Mouse (Mus musculus): ENCODE results near the gene Bst1.

Bst1 gene

GRCm38 (mm10) chr5:43818695-43819094 lies at the start of gene Bst1:
Gene Bst1, plus strand, starts transcription at chr5:43818885.
- no peak for DNase-seq (ENCODE audit: low spot score)

- no peak for DNase-seq (ENCODE audit: low spot score)
Observed at GRCm38 (mm10) chr5:43770618-43771354, 47.9 kb upstream of the Bst1 start.

DNA sequence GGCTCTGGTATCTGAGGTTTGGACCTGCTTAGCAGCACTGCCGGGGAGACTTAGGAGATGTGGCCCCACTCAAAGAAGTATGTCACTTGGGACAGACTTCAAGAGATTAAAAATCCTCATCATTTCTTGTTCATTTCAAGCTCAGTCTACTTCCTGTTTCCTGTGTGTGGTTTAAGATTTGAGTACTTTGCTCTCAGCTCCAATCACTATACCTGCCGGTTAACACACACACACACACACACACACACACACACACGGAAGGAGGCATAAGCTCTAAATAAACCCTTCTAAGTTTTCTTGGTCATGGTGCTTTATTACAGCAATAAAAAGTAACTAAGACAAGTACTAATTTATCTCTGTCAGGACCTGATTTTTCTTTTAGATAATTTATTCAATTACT lies 47.1 kb upstream of the Bst1 start:
- no peak for DNase-seq (ENCODE audit: low spot score)

- no peak for DNase-seq (ENCODE audit: low spot score)
Observed at GRCm38 (mm10) chr5:43776407-43776806, 42.3 kb upstream of the Bst1 start.

GRCm38 (mm10) chr5:43776993-43777392 lies 41.7 kb upstream of the Bst1 start:
- no peak for DNase-seq (ENCODE audit: low spot score)

GRCm38 (mm10) chr5:43778583-43778982 lies 40.1 kb upstream of the Bst1 start:
- no peak for DNase-seq (ENCODE audit: low spot score)

DNA sequence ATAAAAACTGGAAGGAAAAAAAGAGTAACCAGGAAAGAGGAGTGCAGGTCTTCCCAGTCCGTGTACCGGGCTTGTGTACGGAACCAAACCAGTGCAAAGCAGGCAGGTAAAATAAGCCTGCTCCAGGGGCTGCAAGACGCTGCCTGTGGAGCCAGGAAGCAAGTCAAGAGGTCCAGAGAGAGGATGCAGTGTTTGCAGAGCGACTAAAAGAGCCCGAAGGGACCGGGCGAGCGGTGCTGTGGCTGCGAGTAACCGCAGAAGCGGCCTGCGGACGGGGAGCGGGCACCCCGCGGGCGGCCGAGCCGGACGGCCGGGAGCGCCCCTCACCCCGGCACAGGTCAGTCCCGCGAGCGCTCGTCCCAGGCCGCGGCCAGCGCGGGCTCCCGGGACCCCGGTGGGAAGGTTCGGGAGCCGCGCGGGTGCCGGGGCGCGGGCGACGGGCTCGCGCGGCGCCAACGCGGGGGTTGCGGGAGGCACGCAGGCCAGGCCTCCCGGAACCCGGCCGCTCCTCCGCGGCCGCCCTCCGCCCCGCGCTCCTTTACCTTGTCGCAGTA lies 37.2 kb upstream of the Bst1 start:
- no peak for DNase-seq (ENCODE audit: low spot score)

DNA sequence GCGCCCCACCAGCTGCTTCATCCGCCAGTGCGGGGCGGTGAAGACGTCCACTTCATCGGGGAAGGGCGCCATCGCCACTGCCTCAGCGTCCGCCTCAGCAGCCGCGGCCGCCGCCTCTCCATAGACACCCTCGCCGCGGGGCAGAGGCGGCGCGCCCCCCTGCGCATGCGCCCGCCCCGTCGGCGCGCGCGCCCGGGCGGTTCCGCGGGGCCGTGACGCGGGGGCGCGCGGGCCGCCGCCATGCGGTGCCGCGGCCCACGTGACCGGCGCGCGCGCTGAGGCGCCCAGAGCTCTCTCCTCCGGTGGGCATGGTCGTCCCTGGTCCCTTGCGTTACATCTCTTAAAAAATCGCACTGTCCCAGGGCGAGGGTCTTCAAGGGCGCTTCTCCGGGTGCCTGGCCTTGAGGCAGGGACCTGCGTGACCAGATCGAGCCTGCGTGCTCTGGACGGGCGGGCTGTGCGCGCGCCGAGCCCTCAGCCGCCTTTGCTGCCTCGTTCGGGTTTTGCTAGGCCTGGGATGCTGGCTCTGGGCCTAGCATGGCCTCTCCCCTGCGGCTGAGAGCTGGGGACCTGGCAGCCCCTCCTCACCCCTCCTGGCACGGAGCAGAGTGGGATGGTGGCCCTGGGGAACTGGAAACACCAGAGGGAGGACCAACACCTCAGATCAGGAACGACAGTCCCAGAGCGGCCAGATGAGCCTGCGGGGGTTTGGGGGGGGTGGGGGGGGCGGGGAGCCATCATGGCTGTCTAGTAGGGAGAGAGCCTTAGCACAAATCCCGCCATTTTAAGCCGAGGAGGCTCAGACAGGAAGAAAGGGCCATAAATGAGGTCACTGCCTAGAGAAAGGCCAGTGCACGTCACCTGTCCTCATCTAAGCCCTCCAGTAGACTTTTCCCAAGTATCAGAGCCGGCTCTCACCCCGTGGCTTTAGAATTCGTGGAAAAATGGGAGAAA lies 36.4 kb upstream of the Bst1 start:
- peak; percentile 78 for DNase-seq (ENCODE audit: low spot score)

- no peak for DNase-seq (ENCODE audit: low spot score)
Observed at GRCm38 (mm10) chr5:43783996-43784395, 34.7 kb upstream of the Bst1 start.

GRCm38 (mm10) chr5:43786607-43787006 lies 32.1 kb upstream of the Bst1 start:
- no peak for DNase-seq (ENCODE audit: low spot score)

DNA sequence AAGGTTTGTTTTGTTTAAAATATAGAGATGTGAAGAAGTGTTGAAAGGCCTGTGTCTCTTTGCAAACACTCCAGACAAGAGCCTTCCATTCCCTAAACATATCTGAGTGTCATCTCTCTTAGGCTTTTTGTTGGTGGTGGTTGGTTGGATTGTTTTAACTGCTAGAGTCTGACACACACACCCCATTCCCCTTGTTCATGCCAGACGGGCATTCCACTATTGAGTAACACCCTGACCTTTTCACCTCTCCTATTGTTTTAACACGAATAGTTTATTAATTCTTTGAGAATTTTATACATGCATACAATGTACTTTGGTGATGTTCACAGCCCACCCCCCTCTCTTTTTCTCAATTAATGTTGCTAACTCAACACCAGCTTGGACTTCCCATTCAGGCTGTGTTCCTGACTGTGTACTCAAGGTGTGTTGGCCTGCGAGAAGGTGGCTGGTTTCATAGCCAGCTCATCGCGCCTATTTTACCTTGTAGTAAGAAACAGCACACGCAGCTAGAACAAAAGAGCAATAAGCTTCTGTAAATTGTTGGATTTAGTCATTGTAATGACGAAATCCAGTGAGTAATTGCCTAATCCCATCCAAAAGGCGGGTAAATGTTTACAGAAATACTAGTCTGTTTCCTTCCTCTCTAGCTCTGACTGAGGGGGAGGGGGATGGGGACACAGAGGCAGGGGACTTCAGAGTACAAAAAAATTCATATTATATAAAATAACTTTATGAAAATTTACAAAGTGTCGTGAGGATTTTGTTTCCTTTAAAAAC lies 30.5 kb upstream of the Bst1 start:
- DNase-seq (ENCODE audit: low spot score), result no peak

DNA sequence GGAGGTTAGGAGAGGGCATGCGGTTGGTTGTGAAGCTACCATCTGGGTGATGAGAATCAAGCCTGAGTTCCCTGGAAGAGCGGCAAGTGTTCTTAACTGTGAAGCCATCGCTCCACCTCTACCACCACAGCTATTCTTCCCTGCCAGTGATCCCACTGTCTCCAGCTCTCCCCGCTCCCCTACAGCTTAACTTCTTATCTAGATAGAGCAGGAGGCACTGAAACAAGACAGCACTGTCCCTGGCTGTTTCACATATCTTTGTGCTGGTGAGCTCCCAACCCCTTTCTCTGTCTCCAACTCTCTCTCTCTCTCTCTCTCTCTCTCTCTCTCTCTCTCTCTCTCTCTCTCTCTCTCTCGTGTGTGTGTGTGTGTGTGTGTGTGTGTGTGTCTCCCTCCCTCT lies 26.3 kb upstream of the Bst1 start:
- DNase-seq (ENCODE audit: low spot score), result no peak

DNA sequence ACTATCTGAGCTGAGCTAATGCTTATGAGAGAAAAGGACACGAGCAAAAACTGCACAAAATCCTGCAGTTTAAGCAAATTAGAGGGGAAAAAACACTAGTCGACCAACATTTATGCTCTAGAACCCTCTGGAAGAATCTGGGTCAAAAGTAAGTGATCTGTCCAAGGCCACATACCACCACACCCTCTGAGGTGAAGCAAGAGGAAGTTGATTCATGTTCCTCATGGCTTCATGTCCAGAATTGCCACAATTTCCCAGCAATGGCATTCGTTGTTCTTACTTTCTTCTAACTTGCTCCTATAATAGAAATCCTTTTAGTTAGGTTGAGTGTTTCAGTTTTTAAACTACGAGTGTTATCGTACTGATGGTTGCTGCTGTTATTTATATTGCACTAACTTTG lies 19.2 kb upstream of the Bst1 start:
- no peak for DNase-seq (ENCODE audit: low spot score)

DNA sequence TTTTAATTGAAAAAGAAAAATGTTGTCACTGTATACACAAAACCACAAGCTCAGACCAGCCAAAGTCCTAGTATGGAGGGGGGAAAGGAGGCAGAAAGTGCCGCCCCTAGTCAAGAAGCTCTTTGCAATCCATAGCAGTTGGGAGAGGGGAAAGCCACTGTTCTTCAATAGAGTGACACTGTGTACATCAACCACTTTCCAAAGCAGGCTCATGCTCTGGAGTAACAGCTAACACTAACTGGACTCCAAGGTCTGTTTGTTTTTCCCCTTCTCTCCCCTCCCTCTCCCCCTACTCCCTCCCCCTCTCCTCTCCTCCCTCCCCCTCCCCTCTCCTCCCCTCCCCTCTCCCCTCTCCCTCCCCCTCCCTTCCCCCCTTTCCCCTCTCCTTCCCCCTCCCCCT lies 18.0 kb upstream of the Bst1 start:
- no peak for DNase-seq (ENCODE audit: low spot score)

DNA sequence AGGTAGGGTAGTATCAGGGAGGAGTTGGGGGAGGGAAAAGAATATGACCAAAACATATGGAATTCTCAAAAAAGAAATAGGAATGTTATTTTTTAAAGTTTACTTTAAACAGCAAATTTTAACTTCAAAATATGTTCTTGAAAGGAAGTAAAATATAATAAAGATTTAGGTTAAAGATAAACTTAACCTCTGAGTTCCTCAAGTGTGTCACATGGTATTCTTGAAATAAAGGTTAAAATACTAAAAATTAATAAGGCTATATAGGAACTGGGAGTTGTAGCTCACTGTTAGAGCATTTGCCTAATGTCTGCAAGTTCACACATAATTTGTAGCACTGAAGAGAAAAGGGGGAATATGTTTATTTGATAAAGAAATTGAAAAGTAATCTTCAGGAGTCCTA lies 17.4 kb upstream of the Bst1 start:
- DNase-seq (ENCODE audit: low spot score), result no peak

DNA sequence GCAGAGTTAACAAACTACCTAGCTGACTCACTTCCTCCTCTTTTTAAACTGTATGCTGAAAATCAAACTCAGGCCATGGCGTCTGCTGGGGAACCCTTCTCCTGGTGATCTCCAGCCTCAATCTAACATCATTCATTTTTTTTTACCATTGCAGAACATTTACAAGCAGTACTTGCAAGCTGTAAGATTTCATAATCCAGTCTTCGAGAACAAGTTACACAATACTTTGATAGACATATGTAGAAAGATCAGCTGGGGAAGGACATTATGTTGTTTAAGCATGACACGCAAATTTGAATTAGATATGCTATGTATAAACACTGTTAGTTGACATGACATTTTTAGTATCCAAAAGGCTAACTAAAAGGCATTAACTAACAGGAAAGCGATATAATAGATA lies 16.9 kb upstream of the Bst1 start:
- DNase-seq (ENCODE audit: low spot score), result no peak

GRCm38 (mm10) chr5:43805401-43805800 lies 13.3 kb upstream of the Bst1 start:
- no peak for DNase-seq (ENCODE audit: low spot score)

DNA sequence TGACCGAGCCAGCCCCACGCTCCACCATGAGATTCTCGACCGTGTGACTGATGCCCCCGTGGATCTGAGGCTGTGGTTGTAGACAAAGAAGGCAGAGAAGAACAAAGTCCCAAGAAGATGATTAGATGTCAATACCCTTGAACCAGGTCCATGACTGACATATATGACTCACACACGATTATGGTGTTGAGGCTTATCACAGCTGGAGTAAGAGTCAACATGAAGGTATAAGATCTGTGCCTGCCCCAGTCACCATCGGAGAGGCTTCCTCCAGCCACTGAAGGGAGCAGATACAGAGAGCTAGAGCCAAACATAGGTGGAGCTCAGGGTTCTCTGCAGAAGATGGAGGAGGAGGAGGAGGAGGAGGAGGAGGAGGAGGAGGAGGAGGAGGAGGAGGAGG lies 12.3 kb upstream of the Bst1 start:
- DNase-seq (ENCODE audit: low spot score), result no peak

DNA sequence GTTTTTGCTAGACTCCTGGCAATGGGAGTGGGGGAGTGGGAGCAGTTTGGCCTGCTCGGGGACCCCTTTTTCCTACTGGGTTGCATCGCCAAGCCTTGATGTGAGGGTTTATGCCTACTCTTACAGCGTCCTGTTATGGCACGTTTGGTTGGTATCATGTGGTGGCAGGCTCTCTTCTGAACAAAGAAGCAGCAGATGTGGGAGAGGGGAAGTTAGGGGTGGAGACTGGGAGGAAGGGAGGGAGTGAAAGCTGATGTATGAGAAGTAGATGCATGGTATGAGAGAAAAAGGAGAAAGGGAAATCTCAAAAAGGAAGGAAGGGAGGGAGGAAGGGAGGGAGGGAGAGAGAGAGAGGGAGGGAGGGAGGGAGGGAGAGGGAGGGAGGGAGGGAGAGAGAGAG lies 11.8 kb upstream of the Bst1 start:
- no peak for DNase-seq (ENCODE audit: low spot score)

GRCm38 (mm10) chr5:43807744-43808696 lies 10.7 kb upstream of the Bst1 start:
- DNase-seq (ENCODE audit: low spot score), result peak; percentile 75

DNA sequence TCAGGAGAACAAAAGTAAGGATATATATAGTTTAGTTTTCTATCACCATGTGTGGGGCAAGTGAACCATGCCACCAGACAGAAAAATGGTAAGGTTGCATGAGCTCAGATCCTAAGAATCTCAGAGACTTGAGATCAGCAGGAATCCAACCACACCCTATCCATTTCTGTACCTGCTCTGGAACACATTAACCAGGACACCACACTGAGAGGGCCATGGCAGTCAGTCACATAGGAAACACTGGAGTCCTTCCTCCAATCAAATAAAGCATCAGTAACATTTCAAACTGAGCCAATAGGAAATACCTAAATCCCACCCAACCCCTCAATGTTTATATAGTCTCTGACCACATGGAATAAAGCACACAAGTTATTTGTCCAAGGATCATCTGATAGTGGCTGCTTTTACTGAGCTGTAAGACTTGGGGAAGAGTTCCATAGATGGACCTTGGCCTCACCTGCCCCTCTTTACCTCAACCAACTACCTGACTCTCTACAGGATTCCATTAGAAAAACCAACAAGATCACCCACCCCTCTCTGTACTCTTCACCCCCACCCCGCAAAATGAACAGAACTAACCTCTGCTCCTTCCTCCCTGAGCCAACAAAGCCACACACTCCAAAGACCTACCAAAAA lies 8.1 kb upstream of the Bst1 start:
- DNase-seq (ENCODE audit: low spot score), result no peak

Measured in urinary bladder, postnatal 25 days (tissue).